Mouse (Mus musculus) layer of hippocampus, postnatal 10 days (tissue): ENCODE results near the gene Slc2a9. TPM values are rescaled to one million over a fixed set of nuclear protein-coding genes. Genes with fewer than 3 reads are reported as not detected.
"Not testable (repeated sequence)": the region's sequence is repeated elsewhere in the genome, so short reads cannot be mapped to it uniquely, and the experiment has no call there.

ENCODE experiments used
- DNase-seq, 2 experiments: peaks; one replicate each; pipeline ENCODE4 v3.0.0; 2021; ENCODE audit warnings: low spot score in 2 of 2
- total RNA-seq, 2 experiments: library from RNA; stranded (reverse); gene quantifications; 2 replicates each; pipeline ENCODE4 v1.2.3; 2021

Gene Slc2a9
- total RNA-seq, 2 experiments from 2014 or later = 3.1 to 3.3 TPM

DNA sequence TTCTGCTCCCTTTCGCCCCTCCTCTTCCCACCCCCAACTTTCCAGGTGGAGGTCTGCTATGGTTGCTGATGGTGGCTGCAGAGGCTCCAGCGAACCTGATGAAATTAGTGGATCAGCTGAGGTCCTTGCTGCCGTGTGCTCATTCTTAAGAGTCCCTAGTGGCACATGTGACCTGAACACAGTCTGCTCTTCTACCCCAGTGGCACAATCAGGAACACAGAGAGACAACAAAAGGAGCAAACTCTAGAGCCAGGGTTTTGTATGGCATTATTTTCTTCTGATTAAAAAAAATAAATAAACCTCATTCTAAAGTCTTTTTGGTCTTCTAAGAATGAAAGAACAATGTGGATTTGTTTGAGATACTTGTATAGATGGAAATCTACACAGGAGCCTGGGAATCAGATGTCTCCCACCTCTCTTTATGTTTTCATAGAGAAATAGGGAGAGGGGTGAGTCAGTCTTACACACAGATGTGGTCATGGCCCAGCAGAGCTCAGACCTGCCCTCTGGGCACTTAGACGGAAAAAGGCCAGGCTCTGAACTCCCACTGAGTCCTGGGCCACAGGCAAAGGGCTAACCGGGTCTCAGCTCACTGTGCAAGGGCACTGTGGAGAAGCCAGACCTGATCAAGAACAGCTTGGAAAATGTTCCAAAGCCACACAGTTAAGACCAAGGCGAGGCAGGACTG is 1.9 kb upstream of the Slc2a9 start:
- DNase-seq = no peak

DNA sequence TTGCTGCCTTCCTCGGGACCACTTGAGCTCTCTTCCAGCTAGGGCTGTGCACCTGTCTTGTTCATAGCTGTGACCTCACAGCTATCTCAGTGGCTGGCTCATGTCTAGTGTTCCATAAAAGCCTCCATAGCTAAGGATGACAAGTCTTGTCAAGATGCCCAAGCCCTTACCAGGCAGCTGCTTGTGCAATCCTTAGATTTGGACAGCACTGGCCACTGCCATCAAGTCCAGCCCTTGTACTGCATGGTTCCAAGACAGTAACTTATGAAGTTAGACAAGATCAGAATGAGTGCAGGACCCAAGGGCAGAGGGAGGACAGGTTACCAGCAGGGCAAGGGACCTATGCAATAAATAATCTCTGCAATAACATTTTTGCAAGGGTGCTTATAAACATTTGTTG is 1.2 kb upstream of the Slc2a9 start:
- no peak for DNase-seq

DNA sequence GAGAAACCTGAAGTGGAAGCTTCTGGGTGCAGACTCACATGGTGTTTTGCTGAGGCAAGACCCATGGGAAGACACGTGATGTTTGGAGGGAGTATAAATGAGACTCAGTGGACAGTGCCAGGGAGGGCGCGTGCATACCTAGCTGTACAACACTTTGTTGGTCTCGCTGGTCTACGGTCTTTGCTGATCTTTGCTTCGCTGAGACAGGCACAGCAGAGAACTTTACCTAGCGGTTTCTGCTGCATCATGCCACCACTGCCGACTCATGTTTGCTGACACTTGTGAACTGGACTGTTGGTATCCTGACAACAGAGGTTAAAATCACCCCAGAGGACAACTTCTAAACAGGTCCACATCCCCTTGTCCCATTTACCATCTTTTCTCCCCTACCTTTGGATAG is 2.9 kb downstream of the Slc2a9 start:
- DNase-seq = no peak

GRCm38 (mm10) chr5:38499316-38499811 is 3.6 kb downstream of the Slc2a9 start:
- DNase-seq = peak; percentile 41

DNA sequence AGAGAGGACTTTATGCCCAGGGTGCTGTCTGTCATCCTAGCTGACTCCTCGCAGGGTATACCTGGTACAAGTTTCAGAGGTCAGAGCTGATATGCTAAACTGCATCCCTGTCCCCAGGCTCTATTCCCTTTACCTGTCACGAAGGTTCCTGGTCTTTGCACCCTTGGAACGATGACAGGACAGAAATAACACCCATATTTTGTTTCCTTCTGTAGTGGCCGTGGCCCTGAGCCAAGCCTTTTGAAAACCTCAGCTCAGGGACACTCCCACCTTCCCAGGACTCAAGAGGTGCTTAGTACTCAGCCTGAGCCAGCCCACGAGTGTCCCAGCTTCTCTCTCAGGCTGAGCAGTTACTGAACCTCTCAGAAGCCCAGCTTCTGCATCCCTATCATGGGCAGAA is 4.5 kb downstream of the Slc2a9 start:
- no peak for DNase-seq

- no peak for DNase-seq
Observed at GRCm38 (mm10) chr5:38496491-38497057, 6.4 kb downstream of the Slc2a9 start.

- no peak for DNase-seq
Observed at GRCm38 (mm10) chr5:38493890-38494289, 9.1 kb downstream of the Slc2a9 start.

DNA sequence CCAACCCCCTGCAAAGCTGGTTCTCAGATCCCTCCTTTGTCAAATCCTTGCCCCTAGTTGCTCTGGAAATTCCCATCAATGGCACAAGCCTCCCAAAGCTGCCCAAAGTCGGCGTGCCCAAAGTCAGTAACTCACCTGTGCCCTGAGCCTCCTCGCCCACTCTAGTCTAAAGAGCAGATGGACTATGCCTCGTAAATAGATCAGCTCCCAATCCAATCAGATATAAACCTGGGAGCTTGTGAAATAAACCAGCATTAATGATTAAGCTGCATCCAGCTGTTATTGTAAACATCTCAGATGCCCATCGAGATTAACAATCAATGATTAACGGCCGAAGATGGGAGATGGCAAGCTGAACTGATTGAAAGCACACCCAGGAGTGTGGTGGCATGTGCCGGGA is 11.2 kb downstream of the Slc2a9 start:
- DNase-seq = no peak

DNA sequence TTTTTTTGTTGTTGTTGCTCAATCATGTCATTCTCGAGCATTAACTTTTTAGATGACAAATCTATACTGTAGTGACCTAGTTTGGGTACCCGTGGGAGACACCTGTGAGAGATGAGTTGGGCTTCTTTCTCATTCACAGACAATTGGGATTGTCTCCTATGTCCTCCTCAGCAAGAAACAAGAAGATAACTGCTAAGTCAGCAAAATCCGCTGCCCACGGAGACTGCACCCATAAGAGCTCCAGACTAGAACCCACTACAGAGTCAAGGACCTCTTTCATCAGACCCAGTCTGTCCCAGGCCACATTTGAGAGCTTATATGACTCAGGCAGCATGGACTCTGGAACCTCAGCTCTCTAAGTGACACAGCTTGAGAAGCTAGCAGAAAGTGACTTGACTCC is 13.2 kb downstream of the Slc2a9 start:
- no peak for DNase-seq

DNA sequence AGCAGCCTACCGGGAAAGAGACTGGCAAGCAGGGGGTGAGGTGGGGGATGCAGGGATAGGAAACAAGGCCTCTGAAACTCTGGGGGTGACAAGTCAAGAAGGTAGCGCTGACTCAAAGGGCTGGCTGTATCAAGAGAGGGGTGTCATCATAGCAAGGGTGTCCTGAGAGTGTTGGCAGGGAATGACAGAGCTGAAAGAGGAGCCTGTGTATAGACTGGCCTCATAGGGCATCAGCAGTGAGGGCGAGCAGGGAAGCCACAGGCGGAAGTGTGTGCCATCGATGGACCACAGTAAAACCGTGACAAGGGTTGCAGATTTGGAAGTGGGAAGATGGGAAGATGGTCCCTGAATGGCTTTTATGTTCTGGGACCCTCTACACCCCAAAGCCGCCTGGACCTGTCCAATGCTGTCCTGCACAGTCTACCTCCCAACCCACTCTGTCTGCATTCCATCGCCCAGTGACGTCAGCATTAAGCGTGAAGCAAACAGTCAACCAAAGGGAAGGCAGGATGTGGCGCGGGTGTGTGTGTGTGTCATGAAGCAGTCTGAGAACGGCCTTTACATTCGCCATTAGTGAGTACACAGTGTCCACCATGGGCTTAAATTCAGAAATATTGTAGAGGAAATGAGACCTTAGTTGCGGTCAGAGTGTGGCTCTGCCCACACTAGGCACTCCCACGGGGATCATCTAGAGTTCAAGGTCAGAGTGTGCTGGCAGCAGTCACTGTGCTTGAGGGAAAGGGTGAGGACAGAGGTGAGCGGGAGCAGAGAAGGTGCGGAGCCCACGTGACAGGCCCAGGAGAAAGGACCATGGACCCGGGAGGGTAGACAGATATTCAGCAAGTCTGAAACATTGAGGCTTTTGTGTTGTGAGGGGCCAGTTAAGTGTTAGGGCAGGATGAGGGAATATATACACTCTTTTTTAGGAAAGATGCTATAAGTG is 14.0 kb downstream of the Slc2a9 start:
- DNase-seq = no peak

DNA sequence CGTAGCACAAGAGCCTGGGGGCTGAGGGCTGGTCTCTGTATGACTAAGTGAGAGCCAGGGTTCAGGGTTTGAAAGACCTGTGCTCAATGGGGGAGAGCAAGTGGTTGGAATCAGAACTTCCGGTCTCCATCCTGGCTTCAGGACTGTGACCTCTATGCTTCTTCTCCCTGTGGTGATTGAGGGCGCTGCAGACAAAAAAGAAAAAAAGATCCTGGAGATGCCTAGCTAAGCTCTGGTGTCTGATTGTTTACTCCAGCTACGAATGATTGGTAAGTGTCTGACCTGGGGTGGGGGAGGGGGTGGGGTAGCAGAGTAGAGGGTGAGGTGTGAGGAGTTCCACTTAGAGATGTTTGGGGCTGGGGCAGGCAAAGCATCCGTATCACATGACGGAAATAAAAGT is 14.9 kb downstream of the Slc2a9 start:
- no peak for DNase-seq

DNA sequence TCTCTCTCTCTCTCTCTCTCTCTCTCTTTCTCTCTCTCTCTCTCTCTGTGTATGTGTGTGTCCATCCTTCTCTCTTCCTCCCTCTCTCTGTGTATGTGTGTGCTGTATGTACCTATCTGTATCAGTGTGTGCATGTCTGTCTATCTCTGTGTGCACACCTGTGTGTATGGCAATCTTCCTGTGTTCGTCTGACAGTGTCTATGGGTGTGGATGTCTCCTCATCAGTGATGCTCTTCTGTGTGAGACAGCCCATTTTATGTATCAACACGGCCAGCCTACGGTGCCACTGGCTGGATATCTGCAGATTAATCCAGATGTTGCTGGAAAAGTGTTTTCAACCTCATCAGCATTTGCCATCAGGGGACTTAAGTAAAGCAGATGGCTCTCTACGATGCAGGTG is 15.7 kb downstream of the Slc2a9 start:
- no peak for DNase-seq

- DNase-seq = no peak
Observed at GRCm38 (mm10) chr5:38485946-38486345, 17.0 kb downstream of the Slc2a9 start.

DNA sequence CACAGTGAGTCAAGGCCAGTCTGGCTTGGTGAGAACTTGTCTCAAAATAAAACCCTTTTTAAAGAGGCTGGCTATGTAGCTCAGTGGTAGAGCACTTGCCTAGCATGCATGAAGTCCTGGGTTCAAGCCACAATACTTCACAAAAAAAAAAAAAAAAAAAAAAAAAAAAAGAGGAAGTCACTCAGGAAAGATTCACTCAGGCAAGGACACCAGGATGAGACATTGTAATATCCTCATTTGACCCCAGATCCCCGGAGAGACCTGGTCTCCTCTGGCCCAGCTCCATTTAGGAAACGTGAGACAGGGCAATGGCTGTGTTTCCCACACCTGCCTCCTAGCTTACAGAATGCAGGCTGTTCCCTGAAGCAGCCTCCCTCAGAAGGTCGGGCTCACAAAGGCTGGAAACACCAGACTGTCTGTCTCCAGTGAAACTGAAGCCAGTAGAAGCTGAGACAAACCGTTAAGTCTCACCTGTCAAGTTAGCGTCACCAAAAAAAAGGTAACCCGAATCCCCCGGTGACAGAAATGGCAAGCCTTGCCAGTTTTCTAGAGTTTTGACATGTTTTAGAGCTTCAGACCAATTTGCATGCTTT is 19.3 kb downstream of the Slc2a9 start:
- DNase-seq = no peak

DNA sequence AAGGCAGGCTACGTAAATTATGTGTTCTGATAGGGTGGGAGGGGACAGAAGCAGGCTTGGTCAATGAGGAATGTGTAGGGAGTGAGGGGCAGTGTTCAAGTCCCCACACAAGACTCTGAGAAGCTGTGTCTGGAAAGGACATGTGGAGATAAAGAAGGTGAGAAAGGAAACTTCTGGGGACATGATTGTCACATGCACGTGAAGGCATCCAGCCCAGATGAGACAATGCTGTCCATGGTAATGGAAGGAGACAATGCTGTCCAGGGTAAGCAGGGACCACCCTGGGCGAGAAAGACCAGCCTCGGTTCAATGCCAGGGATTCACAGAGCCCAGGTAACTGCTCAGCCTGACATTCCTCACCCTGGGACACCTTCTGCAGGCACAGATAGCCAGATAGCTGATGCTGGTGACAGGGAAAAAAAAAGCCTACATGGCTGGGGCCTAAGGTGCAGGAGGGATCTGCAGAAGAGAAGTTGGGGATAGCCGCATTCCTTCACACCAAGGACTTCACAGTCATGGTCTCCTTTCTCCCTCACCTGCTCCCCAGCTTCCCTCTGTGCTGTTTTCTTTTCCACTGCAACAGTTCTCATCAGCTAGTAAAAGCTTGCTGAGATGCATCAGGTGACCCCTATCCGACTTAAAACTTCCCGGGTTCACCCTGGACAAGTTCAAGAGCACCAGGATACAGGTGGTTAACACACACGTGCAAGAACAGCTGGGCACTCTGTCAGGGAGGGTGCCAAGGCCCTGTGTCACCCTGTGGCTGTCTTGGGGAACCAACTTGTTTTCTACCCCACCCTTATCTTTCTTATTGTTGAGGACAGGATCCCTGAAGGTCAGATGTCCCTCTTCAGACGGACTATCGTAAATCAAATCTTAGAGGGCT is 21.9 kb downstream of the Slc2a9 start:
- DNase-seq = no peak

- DNase-seq = peak in 1 of 2 experiments; percentile 38
Observed at GRCm38 (mm10) chr5:38479908-38480725, 22.8 kb downstream of the Slc2a9 start.

DNA sequence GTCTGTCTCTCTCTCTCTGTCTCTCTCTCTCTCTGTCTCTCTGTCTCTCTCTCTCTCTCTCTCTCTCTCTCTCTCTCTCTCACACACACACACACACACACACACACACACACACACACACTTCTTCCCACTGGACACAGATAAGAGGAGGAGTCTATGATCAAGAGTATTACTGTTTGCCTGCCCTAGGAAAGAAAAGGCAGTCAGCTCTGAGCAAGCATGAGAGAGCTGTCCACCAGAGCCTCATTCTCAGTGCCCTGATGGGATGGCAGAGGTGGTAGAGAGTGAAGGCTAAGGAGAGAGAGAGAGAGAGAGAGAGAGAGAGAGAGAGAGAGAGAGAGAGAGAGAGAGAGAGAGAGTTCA is 23.4 kb downstream of the Slc2a9 start:
- DNase-seq = not testable (repeated sequence)

DNA sequence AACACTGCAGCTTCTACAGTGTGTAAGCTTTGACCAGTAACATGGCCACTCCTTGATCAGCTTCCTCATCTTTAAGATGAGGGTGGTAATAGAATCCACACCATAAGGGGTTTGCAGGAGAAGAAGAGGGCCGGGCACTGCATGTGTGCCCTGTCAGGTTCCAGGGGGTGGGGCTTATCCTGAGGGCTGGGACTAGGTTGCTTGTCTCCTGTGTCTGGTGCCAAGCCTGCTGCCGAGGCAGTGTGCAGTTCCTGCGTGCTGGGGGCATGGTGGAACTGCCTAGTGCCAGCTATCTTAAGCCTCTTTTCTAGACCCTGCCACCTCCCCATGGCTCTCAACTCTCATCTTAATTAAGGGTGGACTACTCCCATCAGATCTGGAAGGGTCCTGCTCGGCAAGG is 23.9 kb downstream of the Slc2a9 start:
- DNase-seq = peak in 1 of 2 experiments; percentile 40

- DNase-seq = no peak
Observed at GRCm38 (mm10) chr5:38477731-38478445, 25.1 kb downstream of the Slc2a9 start.
